Mouse (Mus musculus) myocyte (in vitro differentiated cells): ENCODE results near the gene Zfp184. TPM values are rescaled to one million over a fixed set of nuclear protein-coding genes. Genes with fewer than 3 reads are reported as not detected.

ENCODE experiments used
- H3K27me3 ChIP-seq: one replicate; pipeline ENCODE4 v1.6.1; 2011; ENCODE audit not compliant: control insufficient read depth, insufficient read depth, insufficient read length
- H3K36me3 ChIP-seq: one replicate; pipeline ENCODE4 v1.6.1; 2011; ENCODE audit not compliant: control insufficient read depth, insufficient read depth
- H3K4me2 ChIP-seq: one replicate; pipeline ENCODE4 v1.6.1; 2011; ENCODE audit warnings: low read depth, control low read depth
- H3K4me3 ChIP-seq: one replicate; pipeline ENCODE4 v1.5.1; 2011; ENCODE audit warnings: mild to moderate bottlenecking, control low read depth, moderate library complexity
- H3K79me2 ChIP-seq: one replicate; pipeline ENCODE4 v1.6.1; 2011; ENCODE audit not compliant: control insufficient read depth, insufficient read depth
- H3ac ChIP-seq: one replicate; pipeline ENCODE4 v1.6.1; 2011; ENCODE audit not compliant: control insufficient read depth, insufficient read length
- CEBPB ChIP-seq: IDR thresholded peaks from 2 replicates; pipeline ENCODE4 v1.6.1; 2011; ENCODE audit warnings: mild to moderate bottlenecking, moderate library complexity; ENCODE audit not compliant: poor library complexity, insufficient read depth, severe bottlenecking
- E2F4 ChIP-seq: IDR thresholded peaks from one replicate; pipeline ENCODE4 v1.6.1; 2011; ENCODE audit warnings: mild to moderate bottlenecking, control low read depth, moderate library complexity; ENCODE audit not compliant: insufficient read depth
- MAX ChIP-seq: IDR thresholded peaks from one replicate; pipeline ENCODE4 v1.6.1; 2011; ENCODE audit warnings: low read depth, mild to moderate bottlenecking, control low read depth
- MYOD1 ChIP-seq, 3 experiments: IDR thresholded peaks; one replicate each; pipeline ENCODE4 v1.6.1; 2011; ENCODE audit warnings: control low read depth in 2 of 3, low read depth in 2 of 3, mild to moderate bottlenecking in 2 of 3, moderate library complexity in 1 of 3; ENCODE audit not compliant: insufficient read length in 2 of 3, control insufficient read depth in 1 of 3
- MYOG ChIP-seq, 3 experiments: IDR thresholded peaks; one replicate each; pipeline ENCODE4 v1.6.1; 2011; ENCODE audit warnings: control low read depth in 2 of 3, low read depth in 2 of 3, mild to moderate bottlenecking in 2 of 3; ENCODE audit not compliant: insufficient read length in 2 of 3, control insufficient read depth in 1 of 3, insufficient read depth in 1 of 3
- POLR2A ChIP-seq: IDR thresholded peaks from one replicate; pipeline ENCODE4 v1.6.1; 2011; ENCODE audit warnings: low read depth, mild to moderate bottlenecking, control low read depth, moderate library complexity; ENCODE audit not compliant: insufficient read length
- POLR2AphosphoS2 ChIP-seq: IDR thresholded peaks from one replicate; pipeline ENCODE4 v1.6.1; 2011; ENCODE audit warnings: low read depth, control low read depth; ENCODE audit not compliant: insufficient read length
- REST ChIP-seq: IDR thresholded peaks from one replicate; pipeline ENCODE4 v1.6.1; 2011; ENCODE audit warnings: mild to moderate bottlenecking, control low read depth, moderate library complexity; ENCODE audit not compliant: insufficient read depth, insufficient read length
- SRF ChIP-seq: IDR thresholded peaks from one replicate; pipeline ENCODE4 v1.6.1; 2011; ENCODE audit warnings: low read depth; ENCODE audit not compliant: control insufficient read depth, insufficient read length
- TCF12 ChIP-seq: IDR thresholded peaks from one replicate; pipeline ENCODE4 v1.6.1; 2011; ENCODE audit warnings: mild to moderate bottlenecking, control low read depth; ENCODE audit not compliant: poor library complexity, insufficient read depth, severe bottlenecking
- TCF3 ChIP-seq: IDR thresholded peaks from one replicate; pipeline ENCODE4 v1.6.1; 2011; ENCODE audit warnings: low read depth, control low read depth; ENCODE audit not compliant: insufficient read length
- USF1 ChIP-seq: IDR thresholded peaks from one replicate; pipeline ENCODE4 v1.6.1; 2011; ENCODE audit warnings: low read depth, mild to moderate bottlenecking, control low read depth, moderate library complexity
- polyA plus RNA-seq: library from polyadenylated mRNA; unstranded; fragments of >200 nt; fragmentation: generic; extraction: Trizol; gene quantifications from one replicate; pipeline ENCODE4 v1.2.1, GENCODE M21; 2012; ENCODE audit warnings: missing spikeins

The Zfp184 gene
- polyA plus RNA-seq, 1 experiment = 0.89 TPM

- H3K36me3 ChIP-seq = no peaks in the 10 kb centered on the region
- no peak overlapping the region for H3K4me3 ChIP-seq
- no peak overlapping the region for H3ac ChIP-seq
- no peak overlapping the region for H3K4me2 ChIP-seq
- no peaks in the 10 kb centered on the region for H3K79me2 ChIP-seq
- H3K27me3 ChIP-seq = no peaks in the 10 kb centered on the region
- no peak for TF ChIP-seq E2F4
- TF ChIP-seq REST = no peak
- TF ChIP-seq USF1 = no peak
- TF ChIP-seq MYOG (IDR thresholded peaks at IDR 0.05; ENCODE audit: control insufficient read depth in 1 of 3, insufficient read depth in 1 of 3, insufficient read length in 2 of 3, low read depth in 2 of 3) = no peak
- no peak for TF ChIP-seq CEBPB
These were observed 24.4 kb downstream of the Zfp184 start for GRCm38 (mm10) chr13:21969269-21969668.

DNA sequence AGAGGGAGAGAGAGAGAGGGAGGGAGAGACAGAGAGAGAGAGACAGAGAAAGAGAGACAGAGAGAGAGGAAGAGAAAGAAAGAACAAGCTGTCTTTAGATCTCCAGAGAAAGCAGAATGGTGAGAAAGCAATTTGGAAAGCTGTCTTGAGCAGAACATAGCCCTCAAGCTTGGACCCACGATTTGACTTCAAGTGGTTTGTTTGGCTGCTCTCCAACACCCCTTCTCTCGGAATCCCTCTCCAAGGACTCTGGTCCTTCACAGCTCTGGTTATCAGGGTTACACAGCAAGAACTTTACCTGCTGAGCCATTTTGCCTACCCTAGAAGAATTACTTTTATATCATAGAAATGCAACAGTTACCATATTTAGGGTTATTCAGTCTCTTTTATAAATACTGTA, 24.9 kb downstream of the Zfp184 start:
- Histone ChIP-seq H3ac (no peak overlapping the region), H3K4me3 (no peak overlapping the region), H3K36me3 (no peaks in the 10 kb centered on the region), H3K27me3 (no peaks in the 10 kb centered on the region), H3K4me2 (no peak overlapping the region), H3K79me2 (no peaks in the 10 kb centered on the region)
- TF ChIP-seq REST (no peak), E2F4 (no peak), POLR2A (no peak), SRF (no peak), TCF3 (no peak), TCF12 (no peak), POLR2AphosphoS2 (no peak), CEBPB (no peak), MYOD1 (IDR thresholded peaks at IDR 0.05; ENCODE audit: control insufficient read depth in 1 of 3, insufficient read length in 2 of 3, low read depth in 2 of 3) (no peak), MAX (no peak), MYOG (IDR thresholded peaks at IDR 0.05; ENCODE audit: control insufficient read depth in 1 of 3, insufficient read depth in 1 of 3, insufficient read length in 2 of 3, low read depth in 2 of 3) (no peak), USF1 (no peak)

- Histone ChIP-seq H3K4me3 (no peak overlapping the region), H3ac (no peak overlapping the region), H3K27me3 (no peaks in the 10 kb centered on the region), H3K36me3 (no peaks in the 10 kb centered on the region), H3K4me2 (no peak overlapping the region), H3K79me2 (no peaks in the 10 kb centered on the region)
- TF ChIP-seq E2F4 (no peak), SRF (no peak), MAX (no peak), TCF3 (no peak), MYOG (IDR thresholded peaks at IDR 0.05; ENCODE audit: control insufficient read depth in 1 of 3, insufficient read depth in 1 of 3, insufficient read length in 2 of 3, low read depth in 2 of 3) (no peak)
These were observed 26.7 kb downstream of the Zfp184 start for GRCm38 (mm10) chr13:21971641-21972040.

DNA sequence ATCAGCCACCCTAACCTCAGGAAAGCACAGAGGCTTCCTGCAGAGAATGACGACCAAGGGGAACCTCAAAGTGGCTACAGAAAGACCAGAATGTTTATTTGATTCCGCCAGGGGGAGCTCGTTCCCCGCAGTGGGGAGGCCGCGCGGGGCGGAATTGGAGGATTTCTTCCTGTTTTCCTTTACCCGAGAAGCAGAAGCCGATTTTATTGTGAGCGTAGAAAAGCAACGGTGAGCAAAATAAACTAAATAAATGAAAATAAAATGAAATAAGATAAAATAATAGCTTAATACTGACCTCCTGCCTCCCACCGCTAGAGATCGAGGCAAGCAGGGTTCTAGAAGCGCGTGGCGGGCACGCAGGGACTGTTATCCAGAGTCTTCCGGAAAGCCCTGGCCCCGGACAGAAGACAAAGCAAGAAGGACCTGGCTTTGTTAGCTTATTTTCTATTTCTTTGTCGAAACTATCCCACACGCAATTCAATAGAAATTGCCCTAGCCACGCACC, 29.4 kb downstream of the Zfp184 start:
- peak overlapping the region; percentile 47 for H3K4me3 ChIP-seq

DNA sequence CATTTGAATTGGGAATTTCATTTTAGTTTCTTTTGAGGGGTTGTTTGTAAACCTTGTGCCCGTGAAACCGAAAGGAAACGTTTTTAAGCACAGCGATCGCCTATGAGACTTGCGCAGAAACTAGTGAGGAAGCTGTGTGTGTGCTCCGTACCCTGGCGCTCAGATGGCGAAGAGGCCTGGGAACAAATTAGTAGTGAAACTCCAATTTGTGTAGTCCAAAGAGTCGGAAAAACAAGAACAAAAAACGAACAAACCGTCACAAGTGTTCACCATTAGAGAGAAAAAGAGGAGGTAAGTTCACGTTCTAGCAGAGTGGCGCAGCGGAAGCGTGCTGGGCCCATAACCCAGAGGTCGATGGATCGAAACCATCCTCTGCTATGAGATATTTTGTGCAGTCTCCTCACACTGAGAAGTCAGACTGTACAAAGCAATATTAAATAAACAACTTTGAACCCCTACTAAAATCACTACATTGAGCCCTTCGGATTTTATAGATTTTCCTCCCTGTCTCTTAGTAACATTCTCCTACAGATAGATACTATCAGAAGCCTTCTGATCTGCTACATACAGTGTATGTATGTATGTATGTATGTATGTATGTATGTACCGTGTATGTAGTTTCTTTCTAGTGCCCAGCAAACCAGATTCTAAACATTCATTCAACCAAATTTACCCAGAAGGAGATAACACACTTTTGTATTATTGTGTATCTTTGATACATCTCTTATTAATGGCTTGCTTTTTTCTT, 30.0 kb downstream of the Zfp184 start:
- H3K4me3 ChIP-seq = peak overlapping the region; percentile 47
- TF ChIP-seq TCF12 = no peak
- no peak for TF ChIP-seq POLR2AphosphoS2
- TF ChIP-seq SRF = no peak
- no peak for TF ChIP-seq POLR2A
- no peak for TF ChIP-seq CEBPB
- no peak for TF ChIP-seq MAX
- TF ChIP-seq E2F4 = no peak
- no peak for TF ChIP-seq MYOD1 (IDR thresholded peaks at IDR 0.05; ENCODE audit: control insufficient read depth in 1 of 3, insufficient read length in 2 of 3, low read depth in 2 of 3)
- TF ChIP-seq USF1 = no peak
- no peak for TF ChIP-seq MYOG (IDR thresholded peaks at IDR 0.05; ENCODE audit: control insufficient read depth in 1 of 3, insufficient read depth in 1 of 3, insufficient read length in 2 of 3, low read depth in 2 of 3)
- TF ChIP-seq TCF3 = no peak
- no peaks in the 10 kb centered on the region for H3K79me2 ChIP-seq
- peak overlapping the region; percentile 62 for H3ac ChIP-seq
- no peaks in the 10 kb centered on the region for H3K27me3 ChIP-seq
- H3K36me3 ChIP-seq = no peaks in the 10 kb centered on the region
- peak overlapping the region; percentile 31 for H3K4me2 ChIP-seq

More for the DNA sequence above, 29.4 kb downstream of the Zfp184 start:
- Histone ChIP-seq H3K27me3 (no peaks in the 10 kb centered on the region), H3ac (peak overlapping the region; percentile 62), H3K36me3 (no peaks in the 10 kb centered on the region), H3K79me2 (no peaks in the 10 kb centered on the region), H3K4me2 (peak overlapping the region; percentile 47)
- no peak for TF ChIP-seq REST
- no peak for TF ChIP-seq MYOD1 (IDR thresholded peaks at IDR 0.05; ENCODE audit: control insufficient read depth in 1 of 3, insufficient read length in 2 of 3, low read depth in 2 of 3)
- TF ChIP-seq POLR2A = no peak
- TF ChIP-seq TCF12 = no peak
- no peak for TF ChIP-seq MAX
- no peak for TF ChIP-seq E2F4
- TF ChIP-seq SRF = no peak
- TF ChIP-seq TCF3 = no peak
